Mouse (Mus musculus) G1E (cell line): Measurements from ENCODE around the gene 4930469K13Rik.

Source experiments
- CTCF ChIP-seq: IDR thresholded peaks from 2 replicates; pipeline ENCODE4 v1.5.1; 2012; ENCODE audit warnings: low read depth, low read length, inconsistent platforms, mixed read lengths
- GATA1 ChIP-seq: IDR thresholded peaks from 2 replicates; pipeline ENCODE4 v1.6.1; 2012; ENCODE audit warnings: borderline replicate concordance, low read length, inconsistent platforms, mixed read lengths

GRCm38 (mm10) chr11:34144421-34144820 lies 46.1 kb upstream of the 4930469K13Rik start:
- TF ChIP-seq CTCF (no peak), GATA1 (no peak)
